Mouse (Mus musculus) kidney, adult 2 months (tissue): ENCODE data around the gene Olfr934. TPM values are rescaled to one million over a fixed set of nuclear protein-coding genes. Genes with fewer than 3 reads are reported as not detected.

ENCODE experiments used
- DNase-seq: peaks from one replicate; pipeline ENCODE4 v3.0.0; 2021
- H3K27ac ChIP-seq: fragments of 200-500 bp; 2 replicates; pipeline ENCODE4 v1.5.1; 2012; ENCODE audit warnings: low read depth, low read length, control low read depth, inconsistent platforms; ENCODE audit not compliant: insufficient read depth
- H3K27me3 ChIP-seq: fragments of 200-500 bp; replicated peaks from 2 replicates; pipeline ENCODE4 v1.6.1; 2012; ENCODE audit warnings: mild to moderate bottlenecking, moderate library complexity, low read length, inconsistent platforms; ENCODE audit not compliant: control insufficient read depth, insufficient read depth
- H3K36me3 ChIP-seq: fragments of 200-500 bp; 2 replicates; pipeline ENCODE4 v1.6.1; 2012; ENCODE audit warnings: mild to moderate bottlenecking, moderate library complexity, low read length, inconsistent platforms; ENCODE audit not compliant: control insufficient read depth, insufficient read depth
- H3K4me1 ChIP-seq: fragments of 200-500 bp; 2 replicates; pipeline ENCODE4 v1.6.1; 2011; ENCODE audit warnings: low read length; ENCODE audit not compliant: control insufficient read depth, insufficient read depth
- H3K4me3 ChIP-seq: fragments of 200-500 bp; 2 replicates; pipeline ENCODE4 v1.5.1; 2011; ENCODE audit warnings: mild to moderate bottlenecking, low read depth, low read length, control low read depth; ENCODE audit not compliant: insufficient read depth
- CTCF ChIP-seq: fragments of 200-500 bp; conservative IDR thresholded peaks from 2 replicates; pipeline ENCODE4 v1.5.1; 2011; ENCODE audit warnings: low read depth, mild to moderate bottlenecking, control low read depth, low read length, moderate library complexity, mixed read lengths; ENCODE audit not compliant: insufficient read depth, insufficient read length
- POLR2A ChIP-seq: fragments of 200-500 bp; IDR thresholded peaks from one replicate; pipeline ENCODE4 v1.6.1; 2011; ENCODE audit warnings: low read depth, low read length, control low read depth
- WGBS: fragments of 180-500 bp; shearing (Covaris S2); methylation state at CpG from one replicate; pipeline ENCODE4 v1.1.7; 2018; 5-methylcytosine and 5-hydroxymethylcytosine counted together
- polyA plus RNA-seq: library from polyadenylated mRNA; depleted of rRNA; stranded (reverse); fragments of >200 nt; gene quantifications from 2 replicates; pipeline ENCODE4 v1.2.3, GENCODE M21; 2012; rRNA removed

Gene Olfr934
- not detected in 2 replicates for polyA plus RNA-seq

DNA sequence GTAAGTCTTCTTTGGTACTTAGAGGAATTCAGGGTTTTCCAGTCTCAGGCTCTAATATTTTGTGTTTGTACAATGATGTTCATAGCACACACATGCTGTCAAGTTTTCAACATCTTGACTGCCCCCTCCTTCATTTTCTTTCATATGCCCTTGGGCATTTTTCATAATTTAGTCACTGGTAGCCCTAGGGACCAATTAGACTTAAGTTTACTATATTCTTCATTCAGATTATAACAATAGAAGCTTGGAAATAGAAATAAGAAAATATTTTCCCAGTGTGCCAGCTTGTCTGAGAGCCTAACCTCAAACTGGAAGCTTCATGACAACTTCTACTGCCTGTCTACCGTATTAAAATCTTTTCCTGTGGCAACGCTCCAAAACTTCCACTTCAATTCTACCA is at the start of gene Olfr934:
Olfr934 (minus strand) TSS at position 101 of the 400 bp plus-strand sequence.
- DNase-seq: no peak
- Histone ChIP-seq H3K4me3 (no peak within 1 kb of the TSS), H3K4me1 (no peaks in the 10 kb centered on the region), H3K27me3 (no peaks in the 10 kb centered on the region), H3K36me3 (no peaks in the 10 kb centered on the region), H3K27ac (no peak within 1 kb of the TSS)
- TF ChIP-seq POLR2A: no peak
- no peak for TF ChIP-seq CTCF
- 87% methylated on average over 2 of the region's 2 CpGs for WGBS

DNA sequence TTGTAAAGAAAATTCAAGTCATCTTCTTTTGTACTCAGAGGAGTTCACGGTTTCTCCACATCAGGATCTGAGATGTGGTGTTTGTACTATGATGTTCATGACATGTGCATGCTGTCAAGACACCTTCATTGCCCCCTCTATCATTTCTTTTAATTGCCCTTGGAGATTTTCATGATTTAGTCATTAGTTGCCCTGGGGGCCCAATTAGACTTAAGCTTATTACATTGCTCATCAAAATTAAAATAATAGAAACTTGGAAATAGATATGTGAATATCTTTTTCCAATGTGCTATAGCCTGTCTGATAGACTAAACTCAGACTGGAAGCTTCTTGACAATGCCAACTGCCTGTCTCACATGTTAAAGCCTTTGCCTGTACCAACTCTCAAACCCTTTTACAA is 35.2 kb upstream of the Olfr934 start, which contains the start of gene Olfr146:
Olfr146 (minus strand) TSS at position 101 of the 400 bp plus-strand sequence.
- no peak for TF ChIP-seq POLR2A
- no peak for TF ChIP-seq CTCF
- no peak within 1 kb of the TSS for H3K4me3 ChIP-seq
- H3K27ac ChIP-seq: no peak within 1 kb of the TSS
- no peak for DNase-seq
- no peaks in the 10 kb centered on the region for H3K27me3 ChIP-seq
- WGBS: 77% methylated on average over 1 of the region's 1 CpGs
- H3K4me1 ChIP-seq: no peaks in the 10 kb centered on the region
- H3K36me3 ChIP-seq: no peaks in the 10 kb centered on the region

DNA sequence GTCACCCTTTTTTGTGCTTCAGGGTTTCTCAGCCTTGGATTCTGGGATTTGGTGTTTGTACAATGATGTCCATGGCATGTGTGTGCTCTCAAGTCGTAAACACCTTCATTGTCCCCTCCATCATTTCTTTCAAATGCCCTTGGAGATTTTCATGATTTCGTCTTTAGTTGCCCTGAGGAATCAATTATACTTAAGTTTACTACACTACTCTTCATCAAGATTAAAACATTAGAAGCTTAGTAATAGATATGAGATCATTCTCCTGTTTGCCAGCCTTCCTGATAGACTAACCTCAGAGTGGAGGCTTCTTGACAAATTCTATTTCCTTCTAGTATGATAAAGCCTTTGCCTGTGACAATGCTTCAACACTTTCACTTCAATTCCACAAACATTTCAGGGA is 11.5 kb upstream of the Olfr934 start, which contains the start of gene Olfr935:
Olfr935 (minus strand) TSS at position 101 of the 400 bp plus-strand sequence.
- no peak for DNase-seq
- Histone ChIP-seq H3K36me3 (no peaks in the 10 kb centered on the region), H3K4me3 (no peak within 1 kb of the TSS), H3K4me1 (no peaks in the 10 kb centered on the region), H3K27me3 (no peaks in the 10 kb centered on the region), H3K27ac (no peak within 1 kb of the TSS)
- TF ChIP-seq POLR2A (no peak), CTCF (no peak)
- WGBS: 74% methylated on average over 2 of the region's 2 CpGs

DNA sequence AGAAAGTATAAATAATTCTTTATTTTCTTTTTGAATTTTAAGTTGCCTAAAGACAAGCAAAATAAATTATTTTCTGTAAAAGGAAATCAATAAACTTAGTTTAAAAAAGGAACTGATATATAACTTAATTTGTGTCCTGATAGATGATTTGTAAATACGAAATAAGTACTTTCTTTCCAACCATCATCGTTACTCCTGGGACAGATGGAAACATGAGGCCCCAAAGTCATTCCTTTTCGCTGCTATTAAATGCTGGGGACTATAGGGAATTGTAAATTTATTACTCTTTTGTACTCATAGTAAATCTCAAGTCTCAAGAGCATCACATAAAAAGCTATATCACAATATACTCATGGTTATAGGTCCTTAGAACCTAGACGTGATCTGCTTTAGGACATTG is 16.1 kb downstream of the Olfr934 start, which contains the start of gene Olfr933:
Olfr933 (plus strand) TSS at position 301 of the 400 bp plus-strand sequence.
- Histone ChIP-seq H3K27me3 (no peaks in the 10 kb centered on the region), H3K4me1 (no peaks in the 10 kb centered on the region), H3K36me3 (no peaks in the 10 kb centered on the region), H3K27ac (no peak within 1 kb of the TSS), H3K4me3 (no peak within 1 kb of the TSS)
- no peak for TF ChIP-seq CTCF
- TF ChIP-seq POLR2A: no peak
- no peak for DNase-seq
- 59% methylated on average over 4 of the region's 4 CpGs for WGBS

DNA sequence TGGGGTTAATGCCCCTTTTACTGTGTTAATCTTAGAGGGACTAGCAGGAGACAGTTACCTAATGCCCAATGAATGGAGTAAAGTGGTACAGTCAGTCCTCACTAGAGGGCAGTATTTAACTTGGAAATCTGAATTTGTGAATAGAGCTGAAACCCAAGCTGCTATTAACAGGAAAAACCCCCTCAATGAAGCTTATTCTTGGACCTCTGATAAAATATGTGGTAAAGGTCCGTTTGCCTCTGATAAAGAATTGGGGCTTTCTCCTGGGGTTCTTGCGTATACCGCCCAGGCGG is 34.0 kb downstream of the Olfr934 start:
- H3K4me3 ChIP-seq: no peak overlapping the region
- H3K27me3 ChIP-seq: no peaks in the 10 kb centered on the region; the same call in 1 of the 2 replicates
- no peaks in the 10 kb centered on the region for H3K4me1 ChIP-seq
- H3K27ac ChIP-seq: no peak overlapping the region
- DNase-seq: peak; percentile 4
- H3K36me3 ChIP-seq: no peaks in the 10 kb centered on the region
- TF ChIP-seq POLR2A: no peak
- TF ChIP-seq CTCF: no peak
- WGBS: 79% methylated on average over 4 of the region's 4 CpGs

DNA sequence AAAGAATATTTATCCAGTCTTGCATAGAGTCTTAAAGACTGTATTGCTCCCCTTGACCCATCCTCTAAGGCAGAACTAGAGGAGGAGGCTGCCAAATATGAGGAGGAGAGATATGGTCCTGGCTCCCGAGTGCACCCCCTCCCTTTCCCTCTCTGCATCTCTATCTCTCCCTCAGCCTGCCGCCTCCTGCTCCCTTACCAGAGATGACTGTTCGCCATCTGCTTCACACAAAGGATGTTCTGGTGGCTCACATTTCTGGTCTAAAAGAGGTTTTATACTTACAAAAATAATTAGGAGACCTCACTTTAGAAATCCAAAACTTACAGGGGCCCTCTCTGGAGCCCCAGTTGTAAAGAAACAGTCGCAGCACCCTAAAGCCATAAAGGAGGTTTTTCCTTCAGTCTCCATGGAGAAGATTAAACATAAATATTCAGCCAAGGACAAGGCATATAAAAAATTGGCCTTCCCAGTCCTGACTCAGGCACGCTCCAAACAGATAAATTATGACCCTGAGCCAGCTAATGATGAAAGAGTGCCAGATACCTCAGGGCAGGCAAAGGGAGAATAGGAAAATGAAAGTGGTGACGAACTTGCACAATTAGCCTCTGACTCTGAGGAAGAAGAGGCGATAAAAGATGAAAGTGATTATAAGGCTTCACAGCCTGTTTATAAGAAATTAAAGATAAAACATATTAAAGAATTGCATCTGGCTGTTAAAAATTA is 34.6 kb downstream of the Olfr934 start:
- WGBS: 30% methylated on average over 7 of the region's 7 CpGs
- no peaks in the 10 kb centered on the region for H3K4me1 ChIP-seq
- no peak for TF ChIP-seq POLR2A
- no peak for TF ChIP-seq CTCF
- H3K27me3 ChIP-seq: no peaks in the 10 kb centered on the region; the same call in 1 of the 2 replicates
- no peaks in the 10 kb centered on the region for H3K36me3 ChIP-seq
- no peak for DNase-seq
- no peak overlapping the region for H3K4me3 ChIP-seq
- H3K27ac ChIP-seq: no peak overlapping the region

Other genes with a start within 250 kb of the Olfr934 start
- gene Olfr920, start 236.0 kb downstream of the Olfr934 start, polyA plus RNA-seq: 0.07 and 0.11 TPM in 2 replicates
- not detected in 2 replicates for gene Olfr921, start 215.2 kb downstream of the Olfr934 start, polyA plus RNA-seq
- gene Olfr922, start 173.7 kb downstream of the Olfr934 start, polyA plus RNA-seq: not detected in 2 replicates
- not detected in 2 replicates for gene Olfr923, start 161.8 kb downstream of the Olfr934 start, polyA plus RNA-seq
- gene Olfr924, start 143.9 kb downstream of the Olfr934 start, polyA plus RNA-seq: not detected in 2 replicates
- not detected in 2 replicates for gene Olfr26, start 133.3 kb downstream of the Olfr934 start, polyA plus RNA-seq
- not detected in 2 replicates for gene Olfr926, start 111.2 kb downstream of the Olfr934 start, polyA plus RNA-seq
- not detected in 2 replicates for gene Olfr930, start 58.5 kb downstream of the Olfr934 start, polyA plus RNA-seq
- not detected in 2 replicates for gene Olfr933, start 16.0 kb downstream of the Olfr934 start, polyA plus RNA-seq
- not detected in 2 replicates for gene Olfr935, start 11.4 kb upstream of the Olfr934 start, polyA plus RNA-seq
- not detected in 2 replicates for gene Olfr146, start 35.1 kb upstream of the Olfr934 start, polyA plus RNA-seq
- not detected in 2 replicates for gene Olfr937, start 76.6 kb upstream of the Olfr934 start, polyA plus RNA-seq
- gene Olfr938, start 90.6 kb upstream of the Olfr934 start, polyA plus RNA-seq: not detected in 2 replicates
- gene Olfr27, start 139.8 kb upstream of the Olfr934 start, polyA plus RNA-seq: not detected in 2 replicates
- not detected in 2 replicates for gene Olfr943, start 178.0 kb upstream of the Olfr934 start, polyA plus RNA-seq
- not detected in 2 replicates for gene Olfr944, start 213.6 kb upstream of the Olfr934 start, polyA plus RNA-seq